Mouse (Mus musculus) midbrain, embryonic 10.5 days (tissue): ENCODE results near the gene Hmx1. TPM values are rescaled to one million over a fixed set of nuclear protein-coding genes. Genes with fewer than 3 reads are reported as not detected.

ENCODE experiments used
- DNase-seq: peaks from one replicate; pipeline ENCODE4 v3.0.0-alpha.2; 2017; ENCODE audit warnings: low spot score
- H3K27ac ChIP-seq: fragments of 300-500 bp; sonication (generic); replicated peaks from 2 replicates; pipeline ENCODE4 v1.5.1; 2016; ENCODE audit warnings: mild to moderate bottlenecking
- H3K27me3 ChIP-seq: fragments of 300-500 bp; sonication (generic); 2 replicates; pipeline ENCODE4 v1.6.1; 2016; ENCODE audit warnings: low read depth, mild to moderate bottlenecking; ENCODE audit not compliant: poor library complexity, severe bottlenecking
- H3K36me3 ChIP-seq: fragments of 300-500 bp; sonication (generic); 2 replicates; pipeline ENCODE4 v1.6.1; 2016; ENCODE audit warnings: mild to moderate bottlenecking, moderate library complexity
- H3K4me1 ChIP-seq: fragments of 300-500 bp; sonication (generic); 2 replicates; pipeline ENCODE4 v1.6.1; 2016
- H3K4me3 ChIP-seq: fragments of 300-500 bp; sonication (generic); 2 replicates; pipeline ENCODE4 v1.5.1; 2016; ENCODE audit warnings: mild to moderate bottlenecking, moderate library complexity
- H3K9me3 ChIP-seq: fragments of 300-500 bp; sonication (generic); replicated peaks from 2 replicates; pipeline ENCODE4 v1.6.1; 2016; ENCODE audit warnings: mild to moderate bottlenecking
- WGBS: fragments of 180-500 bp; shearing (Covaris S2); methylation state at CpG from one replicate; pipeline ENCODE4 v1.1.7; 2016; 5-methylcytosine and 5-hydroxymethylcytosine counted together
- polyA plus RNA-seq: library from polyadenylated mRNA; unstranded; fragments of >200 nt; fragmentation: Nextera tagmentation; extraction: Ambion mirVana; gene quantifications from 2 replicates; pipeline ENCODE4 v1.2.1, GENCODE M21; 2016

The Hmx1 gene
- polyA plus RNA-seq, 1 experiment from 2014 or later, result 0.99 TPM

- Histone ChIP-seq H3K4me3 (peak overlapping the region; percentile 44; the same call in 1 of the 2 replicates), H3K27ac (no peak overlapping the region), H3K27me3 (peaks cover 100% of the 10 kb centered on the region), H3K36me3 (no peaks in the 10 kb centered on the region), H3K9me3 (no peaks in the 10 kb centered on the region), H3K4me1 (peaks cover 38% of the 10 kb centered on the region)
- peak; percentile 25 for DNase-seq
- WGBS, result 2% methylated on average over 22 of the region's 22 CpGs
Observed at GRCm38 (mm10) chr5:35390848-35391655, 2.1 kb downstream of the Hmx1 start.

GRCm38 (mm10) chr5:35391656-35392333 lies 2.9 kb downstream of the Hmx1 start:
- Histone ChIP-seq H3K27me3 (peaks cover 100% of the 10 kb centered on the region), H3K9me3 (no peaks in the 10 kb centered on the region), H3K4me1 (peaks cover 40% of the 10 kb centered on the region), H3K4me3 (peak overlapping the region; percentile 44), H3K36me3 (no peaks in the 10 kb centered on the region), H3K27ac (no peak overlapping the region)
- WGBS, result under 1% methylated on average over 88 of the region's 88 CpGs
- peak; percentile 60 for DNase-seq

- Histone ChIP-seq H3K36me3 (no peaks in the 10 kb centered on the region), H3K9me3 (no peaks in the 10 kb centered on the region), H3K4me3 (peak overlapping the region; percentile 44), H3K27me3 (peaks cover 100% of the 10 kb centered on the region), H3K27ac (no peak overlapping the region), H3K4me1 (peaks cover 45% of the 10 kb centered on the region)
- no peak for DNase-seq
- WGBS, result under 1% methylated on average over 37 of the region's 37 CpGs
Observed at GRCm38 (mm10) chr5:35392334-35392695, 3.4 kb downstream of the Hmx1 start.

GRCm38 (mm10) chr5:35395566-35396440 lies 6.9 kb downstream of the Hmx1 start:
- H3K27ac ChIP-seq, result no peak overlapping the region
- WGBS, result 5% methylated on average over 9 of the region's 9 CpGs
- peak; percentile 43 for DNase-seq
- H3K27me3 ChIP-seq, result peaks cover 100% of the 10 kb centered on the region
- no peak overlapping the region for H3K4me3 ChIP-seq
- no peaks in the 10 kb centered on the region for H3K36me3 ChIP-seq
- no peaks in the 10 kb centered on the region for H3K9me3 ChIP-seq
- peaks cover 43% of the 10 kb centered on the region for H3K4me1 ChIP-seq

- Histone ChIP-seq H3K4me1 (peaks cover 33% of the 10 kb centered on the region), H3K36me3 (no peaks in the 10 kb centered on the region), H3K27ac (no peak overlapping the region), H3K27me3 (peaks cover 100% of the 10 kb centered on the region), H3K4me3 (peak overlapping the region; percentile 29; the same call in 1 of the 2 replicates), H3K9me3 (no peaks in the 10 kb centered on the region)
- peak; percentile 61 for DNase-seq
- under 1% methylated on average over 57 of the region's 57 CpGs for WGBS
Observed at GRCm38 (mm10) chr5:35396976-35397641, 8.2 kb downstream of the Hmx1 start.

GRCm38 (mm10) chr5:35397642-35398309 lies 8.9 kb downstream of the Hmx1 start:
- 1% methylated on average over 46 of the region's 52 CpGs for WGBS
- Histone ChIP-seq H3K9me3 (no peaks in the 10 kb centered on the region), H3K27ac (no peak overlapping the region), H3K36me3 (no peaks in the 10 kb centered on the region), H3K27me3 (peaks cover 100% of the 10 kb centered on the region), H3K4me1 (peaks cover 28% of the 10 kb centered on the region), H3K4me3 (peak overlapping the region; percentile 29; the same call in 1 of the 2 replicates)
- peak; percentile 37 for DNase-seq

- Histone ChIP-seq H3K9me3 (no peaks in the 10 kb centered on the region), H3K4me1 (peaks cover 28% of the 10 kb centered on the region), H3K4me3 (no peak overlapping the region), H3K27ac (no peak overlapping the region), H3K36me3 (no peaks in the 10 kb centered on the region), H3K27me3 (peaks cover 100% of the 10 kb centered on the region)
- WGBS, result 2% methylated on average over 14 of the region's 14 CpGs
- DNase-seq, result peak; percentile 36
Observed at GRCm38 (mm10) chr5:35398310-35398910, 9.5 kb downstream of the Hmx1 start.

GRCm38 (mm10) chr5:35399061-35399460 lies 10.2 kb downstream of the Hmx1 start:
- H3K4me1 ChIP-seq, result peaks cover 28% of the 10 kb centered on the region
- peak; percentile 35 for DNase-seq
- no peak overlapping the region for H3K4me3 ChIP-seq
- no peaks in the 10 kb centered on the region for H3K9me3 ChIP-seq
- H3K27me3 ChIP-seq, result peaks cover 100% of the 10 kb centered on the region
- no peak overlapping the region for H3K27ac ChIP-seq
- WGBS, result 4% methylated on average over 7 of the region's 7 CpGs
- H3K36me3 ChIP-seq, result no peaks in the 10 kb centered on the region

- no peaks in the 10 kb centered on the region for H3K9me3 ChIP-seq
- DNase-seq, result peak; percentile 59
- H3K36me3 ChIP-seq, result no peaks in the 10 kb centered on the region
- H3K27me3 ChIP-seq, result peaks cover 100% of the 10 kb centered on the region
- no peak overlapping the region for H3K27ac ChIP-seq
- peak overlapping the region; percentile 28; the same call in 1 of the 2 replicates for H3K4me3 ChIP-seq
- peaks cover 28% of the 10 kb centered on the region for H3K4me1 ChIP-seq
- WGBS, result under 1% methylated on average over 48 of the region's 48 CpGs
Observed at GRCm38 (mm10) chr5:35399704-35400320, 10.9 kb downstream of the Hmx1 start.

GRCm38 (mm10) chr5:35401240-35401639 lies 12.3 kb downstream of the Hmx1 start:
- Histone ChIP-seq H3K27ac (no peak overlapping the region), H3K36me3 (no peaks in the 10 kb centered on the region), H3K27me3 (peaks cover 100% of the 10 kb centered on the region), H3K4me3 (no peak overlapping the region), H3K9me3 (no peaks in the 10 kb centered on the region), H3K4me1 (peaks cover 22% of the 10 kb centered on the region)
- WGBS, result 3% methylated on average over 8 of the region's 8 CpGs
- DNase-seq, result no peak

- H3K9me3 ChIP-seq, result no peaks in the 10 kb centered on the region
- 65% methylated on average over 9 of the region's 9 CpGs for WGBS
- H3K4me1 ChIP-seq, result peaks cover 5% of the 10 kb centered on the region
- peaks cover 99% of the 10 kb centered on the region for H3K27me3 ChIP-seq
- H3K4me3 ChIP-seq, result no peak overlapping the region
- no peak overlapping the region for H3K27ac ChIP-seq
- H3K36me3 ChIP-seq, result no peaks in the 10 kb centered on the region
- DNase-seq, result no peak
Observed at GRCm38 (mm10) chr5:35407411-35407930, 18.6 kb downstream of the Hmx1 start.
